Mouse (Mus musculus) MEL (cell line): ENCODE results near the gene Chid1.

Experiments
- CHD1 ChIP-seq: IDR thresholded peaks from 2 replicates; pipeline ENCODE4 v1.6.1; 2012; ENCODE audit warnings: low read depth, mild to moderate bottlenecking, inconsistent platforms, low read length, improper control_type of control experiment
- CTCF ChIP-seq, 3 experiments: IDR thresholded peaks in 2 of 3; conservative IDR thresholded peaks in 1 of 3; 2 replicates each; pipeline ENCODE4 v1.5.1; 2011 to 2012; ENCODE audit warnings: low read length in 3 of 3, low read depth in 2 of 3, mild to moderate bottlenecking in 2 of 3, improper control_type of control experiment in 1 of 3, inconsistent platforms in 1 of 3, mixed read lengths in 1 of 3, moderate library complexity in 1 of 3; ENCODE audit not compliant: control insufficient read depth in 1 of 3, insufficient read depth in 1 of 3, poor library complexity in 1 of 3, severe bottlenecking in 1 of 3
- E2F4 ChIP-seq: IDR thresholded peaks from 2 replicates; pipeline ENCODE4 v1.6.1; 2011; ENCODE audit warnings: low read depth, low read length, improper control_type of control experiment, borderline replicate concordance
- EP300 ChIP-seq, 2 experiments: IDR thresholded peaks; 2 replicates each; pipeline ENCODE4 v1.6.1; 2011; ENCODE audit warnings: improper control_type of control experiment in 2 of 2, low read length in 2 of 2, low read depth in 1 of 2, mild to moderate bottlenecking in 1 of 2
- MAFK ChIP-seq: IDR thresholded peaks from 2 replicates; pipeline ENCODE4 v1.6.1; 2011; ENCODE audit warnings: low read depth, mild to moderate bottlenecking, low read length, improper control_type of control experiment, borderline replicate concordance
- MAZ ChIP-seq: IDR thresholded peaks from 2 replicates; pipeline ENCODE4 v1.6.1; 2012; ENCODE audit warnings: low read depth, mild to moderate bottlenecking, inconsistent platforms, low read length, improper control_type of control experiment
- POLR2A ChIP-seq, 2 experiments: IDR thresholded peaks; 2 replicates each; pipeline ENCODE4 v1.6.1; 2011 to 2012; ENCODE audit warnings: low read length in 2 of 2, mild to moderate bottlenecking in 2 of 2, control low read depth in 1 of 2, improper control_type of control experiment in 1 of 2, low read depth in 1 of 2, moderate library complexity in 1 of 2; ENCODE audit not compliant: control insufficient read depth in 1 of 2, insufficient read depth in 1 of 2, poor library complexity in 1 of 2
- POLR2AphosphoS2 ChIP-seq: IDR thresholded peaks from 2 replicates; pipeline ENCODE4 v1.6.1; 2011; ENCODE audit warnings: low read length, improper control_type of control experiment
- POLR2AphosphoS5 ChIP-seq: IDR thresholded peaks from 2 replicates; pipeline ENCODE4 v1.6.1; 2012; ENCODE audit warnings: low read depth, borderline replicate concordance, mild to moderate bottlenecking, inconsistent platforms, low read length, moderate library complexity, mixed read lengths
- ZNF384 ChIP-seq: IDR thresholded peaks from 2 replicates; pipeline ENCODE4 v1.6.1; 2012; ENCODE audit warnings: low read depth, mild to moderate bottlenecking, inconsistent platforms, low read length, improper control_type of control experiment

DNA sequence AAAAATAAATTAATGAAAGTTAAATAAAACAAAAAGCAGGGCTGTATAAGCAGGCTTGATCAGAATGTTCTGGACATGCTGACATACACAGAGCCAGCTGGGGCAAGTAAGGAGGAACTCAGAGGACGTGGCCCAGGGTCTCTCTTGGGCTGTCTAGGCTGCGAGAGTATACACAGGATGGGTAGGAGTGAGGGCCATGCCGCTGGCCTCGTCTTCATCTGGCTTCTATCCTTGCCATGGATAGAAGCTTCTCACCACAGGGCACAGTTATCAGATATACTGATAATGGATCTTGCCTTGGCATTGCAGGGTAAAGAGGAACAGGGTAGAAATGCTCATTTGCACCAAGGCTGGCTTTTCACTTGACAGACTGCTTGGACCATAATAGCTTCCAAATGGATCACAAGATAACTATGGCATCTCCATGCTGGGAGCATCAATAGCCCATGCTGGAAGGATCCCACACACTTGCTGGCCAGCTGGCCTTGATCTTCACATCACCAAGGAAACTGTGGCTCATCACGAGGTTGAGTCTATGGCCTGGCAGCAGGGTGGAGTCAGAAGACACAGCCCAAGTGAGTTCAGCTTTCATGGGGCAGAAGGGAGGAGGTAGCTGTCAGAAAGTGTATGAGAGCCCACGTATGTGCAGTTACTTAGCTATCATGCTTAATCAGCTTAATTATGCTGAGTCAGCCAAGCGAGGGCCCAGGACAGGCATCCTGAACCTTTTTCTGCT is 37.7 kb downstream of the Chid1 start:
- TF ChIP-seq POLR2A (IDR thresholded peaks at IDR 0.05; ENCODE audit: control insufficient read depth in 1 of 2, insufficient read depth in 1 of 2, low read depth in 1 of 2, low read length in 2 of 2, poor library complexity in 1 of 2) (no peak), ZNF384 (no peak), CTCF (IDR thresholded peaks at IDR 0.05 in 2 of 3, conservative IDR thresholded peaks at IDR 0.05 in 1 of 3; ENCODE audit: control insufficient read depth in 1 of 3, insufficient read depth in 1 of 3, low read depth in 2 of 3, low read length in 3 of 3, poor library complexity in 1 of 3, severe bottlenecking in 1 of 3) (no peak), E2F4 (no peak), CHD1 (no peak), MAZ (no peak), POLR2AphosphoS2 (no peak), MAFK (peak; percentile 63; the same call in 1 of the 2 replicates), POLR2AphosphoS5 (no peak), EP300 (IDR thresholded peaks at IDR 0.05; ENCODE audit: low read depth in 1 of 2, low read length in 2 of 2) (no peak)
